ENCODE assay signal across 22 mouse cellular contexts in the genomic region with DNA sequence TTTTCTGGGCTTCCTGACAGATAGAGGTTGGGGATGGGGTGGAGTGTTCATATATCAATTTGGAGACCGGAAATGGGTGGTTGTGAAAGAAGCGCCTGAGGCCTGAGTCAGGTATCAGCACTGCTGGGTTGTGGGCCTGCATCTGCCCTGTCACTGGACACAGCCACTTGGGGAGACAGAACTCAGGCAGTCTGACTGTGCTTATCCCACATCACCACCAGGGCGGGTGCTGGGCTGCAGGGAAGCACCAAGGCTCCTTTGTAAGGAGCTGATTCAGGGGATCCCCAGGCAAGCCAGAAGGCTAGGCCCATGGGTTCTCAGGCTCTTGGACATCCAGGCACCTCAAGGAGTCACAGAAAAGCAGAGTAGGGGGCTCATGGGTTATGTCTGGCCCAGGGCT. TPM values are rescaled to one million over a fixed set of nuclear protein-coding genes. Genes with fewer than 3 reads are reported as not detected.
DNase-seq lines count a peak whose midpoint lies in the region; ATAC-seq and TF ChIP-seq lines count a peak whose summit lies in the region.
"Had no signal": no experiment of that assay in that cellular context is flagged by ENCODE, and none has a peak within 500 bp of the region (broad histone marks: within the 10 kb centered on the region; RNA-seq: fewer than 3 reads in every experiment).

No protein-coding gene starts in this region.

- H3K9ac ChIP-seq in intestine, postnatal 0 days (ENCODE audit: low read depth, low read length) = no peak overlapping the region
- no peak overlapping the region for H3K9ac ChIP-seq in intestine, embryonic 15.5 days
- no peak overlapping the region for H3K9ac ChIP-seq in midbrain, postnatal 0 days (replicated peaks; ENCODE audit: low read length, poor library complexity, severe bottlenecking)
- H3K9ac ChIP-seq in midbrain, embryonic 13.5 days (replicated peaks) = no peak overlapping the region
- H3K9ac ChIP-seq: hindbrain, embryonic 13.5 days; lung, embryonic 15.5 days; neural tube, embryonic 13.5 days had no signal

- H3K4me1 ChIP-seq in intestine, postnatal 0 days (replicated peaks; ENCODE audit: control insufficient read depth, insufficient read depth, low read length) = no peaks in the 10 kb centered on the region
- no peaks in the 10 kb centered on the region for H3K4me1 ChIP-seq in intestine, embryonic 15.5 days (replicated peaks)
- no peaks in the 10 kb centered on the region for H3K4me1 ChIP-seq in midbrain, postnatal 0 days (ENCODE audit: insufficient read depth, low read length)
- peaks cover 6% of the 10 kb centered on the region; the same call in 1 of the 2 replicates for H3K4me1 ChIP-seq in midbrain, embryonic 13.5 days (replicated peaks)
- H3K4me1 ChIP-seq: lung, embryonic 15.5 days had no signal

- ATAC-seq in intestine, postnatal 0 days = no peak
- no peak for ATAC-seq in intestine, embryonic 15.5 days
- no peak for ATAC-seq in midbrain, postnatal 0 days (ENCODE audit: low FRiP score)
- ATAC-seq in midbrain, embryonic 13.5 days = no peak
- no peak for ATAC-seq in megakaryocyte progenitor cell, adult 5-6 weeks (replicated peaks; ENCODE audit: poor library complexity)

- H3K9me3 ChIP-seq in intestine, postnatal 0 days (ENCODE audit: control insufficient read depth) = no peaks in the 10 kb centered on the region
- no peaks in the 10 kb centered on the region for H3K9me3 ChIP-seq in intestine, embryonic 15.5 days
- no peaks in the 10 kb centered on the region for H3K9me3 ChIP-seq in midbrain, postnatal 0 days (ENCODE audit: low read length)
- no peaks in the 10 kb centered on the region for H3K9me3 ChIP-seq in midbrain, embryonic 13.5 days
- H3K9me3 ChIP-seq: hindbrain, embryonic 13.5 days; lung, embryonic 15.5 days; neural tube, embryonic 13.5 days had no signal

- no peaks in the 10 kb centered on the region for H3K36me3 ChIP-seq in intestine, postnatal 0 days (ENCODE audit: control insufficient read depth, insufficient read depth)
- H3K36me3 ChIP-seq in intestine, embryonic 15.5 days = no peaks in the 10 kb centered on the region
- no peaks in the 10 kb centered on the region for H3K36me3 ChIP-seq in midbrain, postnatal 0 days (ENCODE audit: insufficient read depth, low read length)
- H3K36me3 ChIP-seq in midbrain, embryonic 13.5 days = no peaks in the 10 kb centered on the region
- H3K36me3 ChIP-seq: hindbrain, embryonic 13.5 days; lung, embryonic 15.5 days; neural tube, embryonic 13.5 days had no signal

- H3K4me2 ChIP-seq in intestine, postnatal 0 days (replicated peaks; ENCODE audit: low read depth) = no peak overlapping the region
- H3K4me2 ChIP-seq in intestine, embryonic 15.5 days (replicated peaks) = no peak overlapping the region
- H3K4me2 ChIP-seq in midbrain, postnatal 0 days (ENCODE audit: low read depth, low read length, poor library complexity, severe bottlenecking) = no peak overlapping the region
- no peak overlapping the region for H3K4me2 ChIP-seq in midbrain, embryonic 13.5 days (replicated peaks)
- H3K4me2 ChIP-seq: hindbrain, embryonic 13.5 days; liver, embryonic 11.5 days; lung, embryonic 15.5 days; neural tube, embryonic 13.5 days had no signal

- H3K4me3 ChIP-seq in intestine, postnatal 0 days (ENCODE audit: low read depth, low read length) = no peak overlapping the region
- H3K4me3 ChIP-seq in intestine, embryonic 15.5 days (replicated peaks) = no peak overlapping the region
- no peak overlapping the region for H3K4me3 ChIP-seq in midbrain, postnatal 0 days (ENCODE audit: low read depth, low read length)
- no peak overlapping the region for H3K4me3 ChIP-seq in midbrain, embryonic 13.5 days (replicated peaks)
- H3K4me3 ChIP-seq: erythroblast, embryonic 14.5 days; heart, adult 2 months; hindbrain, embryonic 13.5 days; lung, embryonic 15.5 days; neural tube, embryonic 13.5 days had no signal

- DNase-seq in adrenal gland, postnatal 10 days = peak; percentile 16
- DNase-seq in adrenal gland, adult 8-10 months = no peak
- no peak for DNase-seq in midbrain, postnatal 0 days (ENCODE audit: low spot score)
- no peak for DNase-seq in frontal cortex, postnatal 10 days (ENCODE audit: low spot score in 2 of 2)
- DNase-seq: cerebellum, adult 11-12 months; cerebellum, postnatal 36 days; heart, adult 2 months; kidney, adult 8-10 months; layer of hippocampus, postnatal 36 days; thymus, postnatal 14 days had no signal

- no peaks in the 10 kb centered on the region for H3K27me3 ChIP-seq in intestine, postnatal 0 days (replicated peaks; ENCODE audit: control insufficient read depth, insufficient read depth, low read length)
- H3K27me3 ChIP-seq in intestine, embryonic 15.5 days (replicated peaks) = no peaks in the 10 kb centered on the region
- H3K27me3 ChIP-seq in midbrain, postnatal 0 days (ENCODE audit: insufficient read depth, low read length) = no peaks in the 10 kb centered on the region
- no peaks in the 10 kb centered on the region for H3K27me3 ChIP-seq in midbrain, embryonic 13.5 days
- H3K27me3 ChIP-seq: CH12.LX; lung, embryonic 15.5 days had no signal

- no peak overlapping the region for H3K27ac ChIP-seq in intestine, postnatal 0 days (ENCODE audit: low read depth, low read length)
- no peak overlapping the region for H3K27ac ChIP-seq in intestine, embryonic 15.5 days
- H3K27ac ChIP-seq in midbrain, postnatal 0 days (ENCODE audit: low read depth, low read length) = no peak overlapping the region
- H3K27ac ChIP-seq in midbrain, embryonic 13.5 days = no peak overlapping the region
- H3K27ac ChIP-seq: heart, adult 2 months; hindbrain, embryonic 13.5 days; lung, embryonic 15.5 days; neural tube, embryonic 13.5 days had no signal

- 0 out of 2 replicates have a peak, but pooled peaks have one; percentile 27 for TF ChIP-seq CTCF in intestine, postnatal 0 days (IDR thresholded peaks at IDR 0.05; ENCODE audit: low read depth)
- peak; percentile 19 for TF ChIP-seq CTCF in midbrain, postnatal 0 days (IDR thresholded peaks at IDR 0.05)

- 93% methylated on average over 3 of the region's 3 CpGs for WGBS in intestine, postnatal 0 days
- WGBS in intestine, embryonic 15.5 days = 93% methylated on average over 3 of the region's 3 CpGs
- WGBS in midbrain, postnatal 0 days = 84% methylated on average over 3 of the region's 3 CpGs
- WGBS in midbrain, embryonic 13.5 days = 86% methylated on average over 3 of the region's 3 CpGs

RNA-seq across cellular contexts. Expression of gene Fsip1, which starts 59.8 kb away (rescaled TPM):
- under 1 TPM; 0.45 to 0.79 TPM for total RNA-seq in adrenal gland, postnatal 10 days (2021)
- under 1 TPM; 0.26 to 0.77 (median 0.43) TPM for total RNA-seq in adrenal gland, adult 8-10 months (2022)
- 0.13 and 0.31 TPM in 2 replicates for polyA plus RNA-seq in intestine, postnatal 0 days (2015; fragmentation: Nextera tagmentation; extraction: Ambion mirVana)
- polyA plus RNA-seq in intestine, embryonic 15.5 days (2015; fragmentation: Nextera tagmentation; extraction: Ambion mirVana) = 0.14 and 0.19 TPM in 2 replicates
- 1.2 and 1.3 TPM in 2 replicates for total RNA-seq in midbrain, postnatal 0 days (2014; rRNA removed)
- polyA plus RNA-seq in midbrain, postnatal 0 days (2015; fragmentation: Nextera tagmentation; extraction: Ambion mirVana) = 5.7 and 6.1 TPM in 2 replicates
- polyA plus RNA-seq in midbrain, embryonic 13.5 days (2015; fragmentation: Nextera tagmentation; extraction: Ambion mirVana) = 1.6 and 2.2 TPM in 2 replicates
- total RNA-seq in megakaryocyte progenitor cell, adult 5-6 weeks (2015) = not detected in 2 replicates
- 0.88 and 1.2 TPM in 2 replicates for total RNA-seq in megakaryocyte progenitor cell, adult 5-6 weeks (2017)
- total RNA-seq: gastrocnemius, adult 8-10 months; heart, adult 2 months had no signal
- polyA plus RNA-seq: erythroblast, embryonic 14.5 days; large intestine, adult 2 months had no signal
